Mouse (Mus musculus) lung, embryonic 16.5 days (tissue): ENCODE measurements at regions not wholly inside any gene's neighbourhood (a gene's known extent, or its start where the extent isn't known, plus 50 kb on each side); places are given as distances from the start of the nearest gene placed in this dataset.

Experiments
- ATAC-seq: fragments of 200-750 bp; cut with Nextera tagmentation; 2 replicates; pipeline ENCODE4 v1.8.0; 2017; ENCODE audit warnings: low read depth, mild to moderate bottlenecking, moderate library complexity
- H3K27ac ChIP-seq: fragments of 300-500 bp; sonication (generic); 2 replicates; pipeline ENCODE4 v1.5.1; 2014; ENCODE audit warnings: mild to moderate bottlenecking, control low read depth, low read length
- H3K27me3 ChIP-seq: fragments of 300-500 bp; sonication (generic); 2 replicates; pipeline ENCODE4 v1.6.1; 2014; ENCODE audit warnings: low read depth, low read length, mixed read lengths; ENCODE audit not compliant: control insufficient read depth, insufficient read depth
- H3K36me3 ChIP-seq: fragments of 300-500 bp; sonication (generic); 2 replicates; pipeline ENCODE4 v1.6.1; 2014; ENCODE audit warnings: low read length; ENCODE audit not compliant: control insufficient read depth, insufficient read depth
- H3K4me1 ChIP-seq: fragments of 300-500 bp; sonication (generic); replicated peaks from 2 replicates; pipeline ENCODE4 v1.6.1; 2014; ENCODE audit warnings: low read length, mixed read lengths; ENCODE audit not compliant: control insufficient read depth, insufficient read depth
- H3K4me2 ChIP-seq: fragments of 300-500 bp; sonication (generic); 2 replicates; pipeline ENCODE4 v1.6.1; 2014; ENCODE audit warnings: low read depth, low read length, control low read depth
- H3K4me3 ChIP-seq: fragments of 300-500 bp; sonication (generic); 2 replicates; pipeline ENCODE4 v1.5.1; 2014; ENCODE audit warnings: mild to moderate bottlenecking, low read length, control low read depth
- H3K9ac ChIP-seq: fragments of 300-500 bp; sonication (generic); 2 replicates; pipeline ENCODE4 v1.6.1; 2014; ENCODE audit warnings: low read length, control low read depth
- H3K9me3 ChIP-seq: fragments of 300-500 bp; sonication (generic); 2 replicates; pipeline ENCODE4 v1.6.1; 2016; ENCODE audit warnings: low read length; ENCODE audit not compliant: control insufficient read depth
- WGBS: fragments of 180-500 bp; shearing (Covaris S2); extraction: QIAGEN DNeasy Blood & Tissue Kit; methylation state at CpG from one replicate; pipeline ENCODE4 v1.1.7; 2014; 5-methylcytosine and 5-hydroxymethylcytosine counted together

- H3K27me3 ChIP-seq, result no peaks in the 10 kb centered on the region
- H3K9ac ChIP-seq, result no peak overlapping the region
- ATAC-seq, result no peak
- 82% methylated on average over 2 of the region's 2 CpGs for WGBS
- no peak overlapping the region for H3K27ac ChIP-seq
- H3K4me1 ChIP-seq, result no peaks in the 10 kb centered on the region
- no peak overlapping the region for H3K4me2 ChIP-seq
- no peaks in the 10 kb centered on the region for H3K36me3 ChIP-seq
- H3K9me3 ChIP-seq, result no peaks in the 10 kb centered on the region
- H3K4me3 ChIP-seq, result no peak overlapping the region
Observed at GRCm38 (mm10) chr3:58057064-58057396, 209.2 kb upstream of the Pfn2 start.

GRCm38 (mm10) chr3:58058134-58058533 lies 210.3 kb upstream of the Pfn2 start:
- Histone ChIP-seq H3K36me3 (no peaks in the 10 kb centered on the region), H3K4me1 (no peaks in the 10 kb centered on the region), H3K27me3 (no peaks in the 10 kb centered on the region), H3K27ac (no peak overlapping the region), H3K9ac (no peak overlapping the region), H3K4me3 (no peak overlapping the region), H3K4me2 (no peak overlapping the region), H3K9me3 (no peaks in the 10 kb centered on the region)
- WGBS, result 42% methylated on average over 10 of the region's 10 CpGs
- ATAC-seq, result no peak

GRCm38 (mm10) chr3:58063852-58064549 lies 216.1 kb upstream of the Pfn2 start:
- Histone ChIP-seq H3K4me1 (no peaks in the 10 kb centered on the region), H3K4me3 (no peak overlapping the region), H3K4me2 (no peak overlapping the region), H3K9ac (no peak overlapping the region), H3K27me3 (no peaks in the 10 kb centered on the region), H3K9me3 (no peaks in the 10 kb centered on the region), H3K36me3 (no peaks in the 10 kb centered on the region), H3K27ac (no peak overlapping the region)
- WGBS, result 64% methylated on average over 7 of the region's 7 CpGs
- no peak for ATAC-seq

GRCm38 (mm10) chr3:58071574-58071973 lies 223.7 kb upstream of the Pfn2 start:
- Histone ChIP-seq H3K36me3 (no peaks in the 10 kb centered on the region), H3K4me3 (no peak overlapping the region), H3K27ac (no peak overlapping the region), H3K9ac (no peak overlapping the region), H3K4me1 (no peaks in the 10 kb centered on the region), H3K9me3 (no peaks in the 10 kb centered on the region), H3K27me3 (no peaks in the 10 kb centered on the region), H3K4me2 (no peak overlapping the region)
- 26% methylated on average over 3 of the region's 3 CpGs for WGBS
- peak; percentile 23; the same call in 1 of the 2 replicates for ATAC-seq

GRCm38 (mm10) chr3:58072230-58072839 lies 224.5 kb upstream of the Pfn2 start:
- H3K9ac ChIP-seq, result no peak overlapping the region
- no peak overlapping the region for H3K27ac ChIP-seq
- no peak overlapping the region for H3K4me3 ChIP-seq
- ATAC-seq, result no peak
- H3K4me1 ChIP-seq, result no peaks in the 10 kb centered on the region
- no peaks in the 10 kb centered on the region for H3K36me3 ChIP-seq
- H3K4me2 ChIP-seq, result no peak overlapping the region
- H3K9me3 ChIP-seq, result no peaks in the 10 kb centered on the region
- WGBS, result 79% methylated on average over 5 of the region's 5 CpGs
- no peaks in the 10 kb centered on the region for H3K27me3 ChIP-seq

GRCm38 (mm10) chr3:58089344-58090139 lies 241.7 kb upstream of the Pfn2 start:
- Histone ChIP-seq H3K4me1 (no peaks in the 10 kb centered on the region), H3K4me2 (no peak overlapping the region), H3K9me3 (no peaks in the 10 kb centered on the region), H3K36me3 (no peaks in the 10 kb centered on the region), H3K9ac (no peak overlapping the region), H3K27me3 (no peaks in the 10 kb centered on the region), H3K4me3 (no peak overlapping the region), H3K27ac (no peak overlapping the region)
- no peak for ATAC-seq
- WGBS, result 77% methylated on average over 24 of the region's 24 CpGs

- no peak overlapping the region for H3K4me2 ChIP-seq
- H3K36me3 ChIP-seq, result no peaks in the 10 kb centered on the region
- no peak overlapping the region for H3K4me3 ChIP-seq
- no peak overlapping the region for H3K27ac ChIP-seq
- H3K27me3 ChIP-seq, result no peaks in the 10 kb centered on the region
- H3K9ac ChIP-seq, result no peak overlapping the region
- WGBS, result 63% methylated on average over 8 of the region's 8 CpGs
- no peaks in the 10 kb centered on the region for H3K4me1 ChIP-seq
- no peak for ATAC-seq
- no peaks in the 10 kb centered on the region for H3K9me3 ChIP-seq
Observed at GRCm38 (mm10) chr3:58090396-58090795, 242.5 kb upstream of the Pfn2 start.

- Histone ChIP-seq H3K9me3 (no peaks in the 10 kb centered on the region), H3K4me3 (no peak overlapping the region), H3K4me1 (no peaks in the 10 kb centered on the region), H3K27me3 (no peaks in the 10 kb centered on the region), H3K4me2 (no peak overlapping the region), H3K27ac (no peak overlapping the region), H3K9ac (no peak overlapping the region), H3K36me3 (no peaks in the 10 kb centered on the region)
- ATAC-seq, result no peak
- WGBS, result 75% methylated on average over 6 of the region's 6 CpGs
Observed at GRCm38 (mm10) chr3:58091466-58092176, 243.7 kb upstream of the Pfn2 start.

- Histone ChIP-seq H3K4me2 (no peak overlapping the region), H3K27ac (no peak overlapping the region), H3K36me3 (no peaks in the 10 kb centered on the region), H3K4me3 (no peak overlapping the region), H3K4me1 (no peaks in the 10 kb centered on the region), H3K9ac (no peak overlapping the region), H3K9me3 (no peaks in the 10 kb centered on the region), H3K27me3 (no peaks in the 10 kb centered on the region)
- no peak for ATAC-seq
- WGBS, result 80% methylated on average over 5 of the region's 5 CpGs
Observed at GRCm38 (mm10) chr3:58110911-58111476, 263.1 kb upstream of the Pfn2 start.
